In genomic region chr5:133889841-133890240, GRCm38 (mm10) we compare ENCODE assay signal across 12 mouse cellular contexts.
DNase-seq lines count a peak whose midpoint lies in the region; ATAC-seq lines count a peak whose summit lies in the region.
"Had no signal": no experiment of that assay in that cellular context is flagged by ENCODE, and none has a peak within 500 bp of the region (broad histone marks: within the 10 kb centered on the region; RNA-seq: fewer than 3 reads in every experiment).

No protein-coding gene starts in this region.

- no peak overlapping the region for H3K4me2 ChIP-seq in midbrain, embryonic 14.5 days (ENCODE audit: low read length)
- no peak overlapping the region for H3K4me2 ChIP-seq in midbrain, embryonic 16.5 days (ENCODE audit: low read length)
- peak overlapping the region; percentile 8; the same call in 1 of the 2 replicates for H3K4me2 ChIP-seq in forebrain, embryonic 16.5 days (ENCODE audit: low read length)
- H3K4me2 ChIP-seq: embryonic facial prominence, embryonic 13.5 days; heart, embryonic 13.5 days had no signal

- H3K27me3 ChIP-seq in midbrain, embryonic 14.5 days (ENCODE audit: control insufficient read depth, insufficient read depth, low read length): no peaks in the 10 kb centered on the region
- no peaks in the 10 kb centered on the region; the same call in 1 of the 2 replicates for H3K27me3 ChIP-seq in midbrain, embryonic 16.5 days (ENCODE audit: control insufficient read depth, insufficient read depth, low read depth, low read length)
- H3K27me3 ChIP-seq in forebrain, embryonic 16.5 days (replicated peaks; ENCODE audit: control insufficient read depth, insufficient read depth, low read length): no peaks in the 10 kb centered on the region
- H3K27me3 ChIP-seq: embryonic facial prominence, embryonic 13.5 days had no signal

- no peaks in the 10 kb centered on the region for H3K36me3 ChIP-seq in midbrain, embryonic 14.5 days (ENCODE audit: control insufficient read depth, insufficient read depth, low read length)
- no peaks in the 10 kb centered on the region for H3K36me3 ChIP-seq in midbrain, embryonic 16.5 days (ENCODE audit: control insufficient read depth, insufficient read depth, low read length)
- H3K36me3 ChIP-seq in forebrain, embryonic 16.5 days (ENCODE audit: control insufficient read depth, insufficient read depth): no peaks in the 10 kb centered on the region
- H3K36me3 ChIP-seq: embryonic facial prominence, embryonic 13.5 days; heart, embryonic 13.5 days had no signal

- H3K4me3 ChIP-seq in midbrain, embryonic 14.5 days (replicated peaks; ENCODE audit: low read depth, low read length): no peak overlapping the region
- H3K4me3 ChIP-seq in midbrain, embryonic 16.5 days (ENCODE audit: low read depth, low read length): no peak overlapping the region
- H3K4me3 ChIP-seq in forebrain, embryonic 16.5 days (replicated peaks; ENCODE audit: low read length): no peak overlapping the region
- H3K4me3 ChIP-seq: embryonic facial prominence, embryonic 13.5 days; heart, embryonic 13.5 days had no signal

- H3K9ac ChIP-seq in midbrain, embryonic 14.5 days (replicated peaks; ENCODE audit: low read length): no peak overlapping the region
- no peak overlapping the region for H3K9ac ChIP-seq in midbrain, embryonic 16.5 days (ENCODE audit: low read depth, low read length)
- no peak overlapping the region for H3K9ac ChIP-seq in forebrain, embryonic 16.5 days (replicated peaks; ENCODE audit: low read depth, low read length)
- H3K9ac ChIP-seq: embryonic facial prominence, embryonic 13.5 days; heart, embryonic 13.5 days had no signal

- ATAC-seq in midbrain, embryonic 14.5 days (ENCODE audit: low FRiP score, low TSS enrichment): no peak
- no peak for ATAC-seq in midbrain, embryonic 16.5 days
- peak; percentile 91 for ATAC-seq in forebrain, embryonic 16.5 days
- no peak for ATAC-seq in granulocyte monocyte progenitor cell, adult 5-6 weeks (replicated peaks; ENCODE audit: poor library complexity, severe bottlenecking)

- peaks cover 5% of the 10 kb centered on the region; the same call in 1 of the 2 replicates for H3K4me1 ChIP-seq in midbrain, embryonic 14.5 days (ENCODE audit: control insufficient read depth, insufficient read depth, low read length)
- H3K4me1 ChIP-seq in midbrain, embryonic 16.5 days (ENCODE audit: control insufficient read depth, insufficient read depth, low read length): peaks cover 8% of the 10 kb centered on the region
- H3K4me1 ChIP-seq in forebrain, embryonic 16.5 days (replicated peaks; ENCODE audit: control insufficient read depth, insufficient read depth, low read length): peaks cover 14% of the 10 kb centered on the region

- 67% methylated on average over 8 of the region's 8 CpGs for WGBS in midbrain, embryonic 14.5 days
- WGBS in midbrain, embryonic 16.5 days: 60% methylated on average over 8 of the region's 8 CpGs
- 14% methylated on average over 8 of the region's 8 CpGs for WGBS in forebrain, embryonic 16.5 days

- DNase-seq in midbrain, embryonic 14.5 days: peak; percentile 52
- DNase-seq in left cerebral cortex, adult 11 months (ENCODE audit: low spot score): peak; percentile 21
- DNase-seq in telencephalon, adult 2 months (ENCODE audit: low read depth, low spot score): peak; percentile 85
- no peak for DNase-seq in testis, postnatal 10 days (ENCODE audit: low spot score)
- DNase-seq in adrenal gland, postnatal 10 days: no peak
- DNase-seq: kidney, adult 9 months; lung, adult 2 months had no signal

- H3K9me3 ChIP-seq in midbrain, embryonic 14.5 days (ENCODE audit: control insufficient read depth, low read length): no peaks in the 10 kb centered on the region
- H3K9me3 ChIP-seq in midbrain, embryonic 16.5 days (replicated peaks; ENCODE audit: control insufficient read depth, low read length, poor library complexity, severe bottlenecking): no peaks in the 10 kb centered on the region
- no peaks in the 10 kb centered on the region for H3K9me3 ChIP-seq in forebrain, embryonic 16.5 days (ENCODE audit: control insufficient read depth, low read length)
- H3K9me3 ChIP-seq: embryonic facial prominence, embryonic 13.5 days; heart, embryonic 13.5 days had no signal

- no peak overlapping the region for H3K27ac ChIP-seq in midbrain, embryonic 14.5 days (replicated peaks; ENCODE audit: low read depth, low read length)
- H3K27ac ChIP-seq in midbrain, embryonic 16.5 days (ENCODE audit: low read length): no peak overlapping the region
- peak overlapping the region; percentile 88 for H3K27ac ChIP-seq in forebrain, embryonic 16.5 days (ENCODE audit: low read length)
- H3K27ac ChIP-seq: embryonic facial prominence, embryonic 13.5 days; heart, embryonic 13.5 days had no signal

Comparison
In these comparisons a context has a peak if more than half of its experiments do, and no peak if none do; other contexts are left out.
1. DNase-seq: peak in midbrain, embryonic 14.5 days (single experiment), left cerebral cortex, adult 11 months (single experiment) and telencephalon, adult 2 months (single experiment); none in testis, postnatal 10 days (single experiment) and adrenal gland, postnatal 10 days (single experiment).